8 mouse cellular contexts compared by ENCODE assay signal in the genomic region with DNA sequence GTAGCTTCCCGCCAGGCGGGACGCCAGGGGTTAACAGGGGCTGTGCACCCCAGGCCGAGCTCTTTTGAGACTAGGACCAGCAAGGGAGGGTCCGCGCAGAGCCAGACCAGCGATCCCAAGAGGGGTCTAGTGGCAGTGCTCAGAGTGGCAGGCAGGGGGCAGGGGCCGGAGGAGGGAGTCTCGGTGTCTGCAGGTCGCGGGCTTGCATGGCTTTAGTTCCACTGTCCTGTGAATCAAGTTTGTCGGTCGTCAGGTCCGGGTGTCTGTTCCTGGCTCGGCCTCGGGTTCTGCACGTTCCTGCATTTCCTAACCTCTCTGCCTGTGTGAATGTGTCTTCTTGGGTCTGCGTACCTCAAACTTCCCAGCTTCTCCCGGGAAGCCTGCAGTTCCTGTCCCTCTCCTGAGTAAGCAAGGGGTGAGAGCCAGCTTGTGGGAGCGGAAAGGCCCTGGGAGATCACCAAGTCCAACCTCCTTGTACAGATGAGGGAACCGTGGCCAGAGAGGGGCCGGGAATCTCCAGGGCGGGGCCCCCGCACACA. TPM values are rescaled to one million over a fixed set of nuclear protein-coding genes. Genes with fewer than 3 reads are reported as not detected.
DNase-seq lines count a peak whose midpoint lies in the region; ATAC-seq and TF ChIP-seq lines count a peak whose summit lies in the region.

No protein-coding gene starts in this region.

- TF ChIP-seq POLR2A in heart, adult 2 months (IDR thresholded peaks at IDR 0.05; ENCODE audit: insufficient read depth, low read depth, low read length), result no peak
- no peak for TF ChIP-seq POLR2A in kidney, adult 2 months (IDR thresholded peaks at IDR 0.05; ENCODE audit: low read depth, low read length)
- TF ChIP-seq POLR2A in spleen, adult 2 months (IDR thresholded peaks at IDR 0.05; ENCODE audit: low read depth, low read length), result no peak

- H3K4me1 ChIP-seq in heart, adult 2 months (ENCODE audit: control insufficient read depth, insufficient read depth, low read length), result peaks cover 4% of the 10 kb centered on the region
- peaks cover 17% of the 10 kb centered on the region; the same call in 1 of the 2 replicates for H3K4me1 ChIP-seq in kidney, adult 2 months (ENCODE audit: control insufficient read depth, insufficient read depth, low read length)
- H3K4me1 ChIP-seq in lung, postnatal 0 days (ENCODE audit: insufficient read depth, low read depth, low read length), result peaks cover 12% of the 10 kb centered on the region
- peaks cover 7% of the 10 kb centered on the region for H3K4me1 ChIP-seq in spleen, adult 2 months (ENCODE audit: control insufficient read depth, insufficient read depth, insufficient read length)

- no peaks in the 10 kb centered on the region for H3K79me2 ChIP-seq in heart, adult 2 months (replicated peaks; ENCODE audit: control insufficient read depth, insufficient read depth, low read length)

- intact Hi-C loops in heart, adult 2 months (cut with DNase I), result loop anchor here (1.0 to 2.0 kb wide), 3 partner anchors 63 to 103 kb away; no protein-coding TSS in a partner anchor
- intact Hi-C loops in left cerebral cortex, postnatal 36 days (cut with DNase I), result loop anchor here (1.0 to 5.0 kb wide), 3 partner anchors 36 to 91 kb away; no protein-coding TSS in a partner anchor

- peak overlapping the region; percentile 72 for H3K4me3 ChIP-seq in heart, adult 2 months
- H3K4me3 ChIP-seq in kidney, adult 2 months (ENCODE audit: insufficient read depth, low read depth, low read length), result peak overlapping the region; percentile 63
- peak overlapping the region; percentile 74 for H3K4me3 ChIP-seq in lung, postnatal 0 days (ENCODE audit: low read depth, low read length)
- H3K4me3 ChIP-seq in spleen, adult 2 months (ENCODE audit: extremely low read depth, insufficient read depth, insufficient read length), result peak overlapping the region; percentile 64

- no peaks in the 10 kb centered on the region for H3K9me3 ChIP-seq in lung, postnatal 0 days (ENCODE audit: low read length)

- H3K27ac ChIP-seq in heart, adult 2 months, result peak overlapping the region; percentile 41; the same call in 1 of the 2 replicates
- H3K27ac ChIP-seq in kidney, adult 2 months (ENCODE audit: insufficient read depth, low read depth, low read length), result peak overlapping the region; percentile 74
- H3K27ac ChIP-seq in lung, postnatal 0 days (ENCODE audit: low read length), result peak overlapping the region; percentile 64; the same call in 1 of the 2 replicates
- no peak overlapping the region for H3K27ac ChIP-seq in spleen, adult 2 months (ENCODE audit: insufficient read depth, low read length)

- peak; percentile 57 to 65 for DNase-seq in heart, adult 2 months
- DNase-seq in heart, adult 8-10 months (ENCODE audit: low spot score), result no peak
- peak; percentile 37 to 40 for DNase-seq in cerebellum, postnatal 36 days
- DNase-seq in kidney, adult 2 months, result peak; percentile 77
- peak; percentile 62 for DNase-seq in lung, postnatal 0 days (ENCODE audit: low spot score)
- peak in 1 of 2 experiments; percentile 38 for DNase-seq in spleen, adult 2 months (ENCODE audit: low read depth in 1 of 2, low spot score in 2 of 2)
- DNase-seq in left cerebral cortex, postnatal 36 days (ENCODE audit: low spot score in 2 of 2), result no peak

- peak overlapping the region; percentile 100 for H3K4me2 ChIP-seq in lung, postnatal 0 days (replicated peaks; ENCODE audit: low read depth, low read length)

- TF ChIP-seq CTCF in heart, adult 2 months (IDR thresholded peaks at IDR 0.05), result peak; percentile 68
- peak; percentile 45; the same call in 1 of the 2 replicates for TF ChIP-seq CTCF in kidney, adult 2 months (conservative IDR thresholded peaks at IDR 0.05; ENCODE audit: insufficient read depth, insufficient read length, low read depth, low read length)
- TF ChIP-seq CTCF in lung, postnatal 0 days (IDR thresholded peaks at IDR 0.05), result peak; percentile 73
- 0 out of 2 replicates have a peak, but pooled peaks have one; percentile 15 for TF ChIP-seq CTCF in spleen, adult 2 months (IDR thresholded peaks at IDR 0.05; ENCODE audit: extremely low read depth, insufficient read depth, insufficient read length, insufficient replicate concordance)

- H3K36me3 ChIP-seq in heart, adult 2 months (ENCODE audit: control insufficient read depth, insufficient read depth, low read length), result no peaks in the 10 kb centered on the region
- no peaks in the 10 kb centered on the region for H3K36me3 ChIP-seq in kidney, adult 2 months (ENCODE audit: control insufficient read depth, insufficient read depth, low read length)
- no peaks in the 10 kb centered on the region for H3K36me3 ChIP-seq in lung, postnatal 0 days (ENCODE audit: insufficient read depth, low read length)
- H3K36me3 ChIP-seq in spleen, adult 2 months (ENCODE audit: control insufficient read depth, insufficient read depth, low read length), result no peaks in the 10 kb centered on the region

- peak; percentile 61 for ATAC-seq in granulocyte monocyte progenitor cell, adult 5-6 weeks (replicated peaks; ENCODE audit: poor library complexity, severe bottlenecking)
- peak; percentile 48 for ATAC-seq in lung, postnatal 0 days

- H3K9ac ChIP-seq in heart, adult 2 months (ENCODE audit: low read depth, low read length), result peak overlapping the region; percentile 68
- H3K9ac ChIP-seq in lung, postnatal 0 days (replicated peaks; ENCODE audit: low read depth), result peak overlapping the region; percentile 66

- peaks cover 8% of the 10 kb centered on the region for H3K27me3 ChIP-seq in heart, adult 2 months (ENCODE audit: control insufficient read depth, insufficient read depth, low read length)
- H3K27me3 ChIP-seq in kidney, adult 2 months (replicated peaks; ENCODE audit: control insufficient read depth, insufficient read depth, low read length), result no peaks in the 10 kb centered on the region
- peaks cover 6% of the 10 kb centered on the region; the same call in 1 of the 2 replicates for H3K27me3 ChIP-seq in lung, postnatal 0 days (replicated peaks; ENCODE audit: insufficient read depth, low read length)
- H3K27me3 ChIP-seq in spleen, adult 2 months (ENCODE audit: control insufficient read depth, insufficient read depth, low read length), result peaks cover 10% of the 10 kb centered on the region

- TF ChIP-seq EP300 in heart, adult 2 months (IDR thresholded peaks at IDR 0.05; ENCODE audit: insufficient read depth, low read depth, low read length), result no peak
- no peak for TF ChIP-seq EP300 in lung, postnatal 0 days (IDR thresholded peaks at IDR 0.05)

- 9% methylated on average over 24 of the region's 24 CpGs for WGBS in heart, adult 2 months
- 6% methylated on average over 24 of the region's 24 CpGs for WGBS in kidney, adult 2 months
- WGBS in lung, postnatal 0 days, result 2% methylated on average over 24 of the region's 24 CpGs
- 17% methylated on average over 24 of the region's 24 CpGs for WGBS in spleen, adult 2 months

RNA-seq across cellular contexts. Expression of a gene that starts 2.3 kb away (rescaled TPM):
- 1 to 10 TPM in 1 of 2 experiments, under 1 TPM in 1; 0.86 to 1.8 TPM for total RNA-seq in heart, adult 2 months (2021)
- polyA plus RNA-seq in heart, adult 2 months (2012; rRNA removed), result 3.1 and 3.8 TPM in 2 replicates
- total RNA-seq in heart, adult 8-10 months (2022), result 1 to 10 TPM; 1.1 to 1.5 (median 1.4) TPM
- total RNA-seq in granulocyte monocyte progenitor cell, adult 5-6 weeks (2014; fragmentation: Nextera tagmentation), result 0.32 TPM in 2 replicates
- 0.10 and 0.60 TPM in 2 replicates for total RNA-seq in granulocyte monocyte progenitor cell, adult 5-6 weeks (2017)
- 23.1 and 31.7 TPM in 2 replicates for polyA plus RNA-seq in kidney, adult 2 months (2012; rRNA removed)
- 7.2 and 9.1 TPM in 2 replicates for polyA plus RNA-seq in lung, postnatal 0 days (2015; fragmentation: Nextera tagmentation; extraction: Ambion mirVana)
- 9.1 and 10.2 TPM in 2 replicates for polyA plus RNA-seq in spleen, adult 2 months (2012; rRNA removed)
- total RNA-seq in left cerebral cortex, postnatal 36 days (2021), result 1 to 10 TPM; 2.2 to 4.3 TPM

RNA-seq across cellular contexts. Expression of a gene that starts 44.1 kb away (rescaled TPM):
- not detected for total RNA-seq in heart, adult 2 months (2021)
- polyA plus RNA-seq in heart, adult 2 months (2012; rRNA removed), result not detected in 2 replicates
- not detected for total RNA-seq in heart, adult 8-10 months (2022)
- total RNA-seq in granulocyte monocyte progenitor cell, adult 5-6 weeks (2014; fragmentation: Nextera tagmentation), result not detected in 2 replicates
- not detected in 2 replicates for total RNA-seq in granulocyte monocyte progenitor cell, adult 5-6 weeks (2017)
- polyA plus RNA-seq in kidney, adult 2 months (2012; rRNA removed), result 187 and 263 TPM in 2 replicates
- polyA plus RNA-seq in lung, postnatal 0 days (2015; fragmentation: Nextera tagmentation; extraction: Ambion mirVana), result not detected in 2 replicates
- 0.18 and 0.19 TPM in 2 replicates for polyA plus RNA-seq in spleen, adult 2 months (2012; rRNA removed)
- not detected for total RNA-seq in left cerebral cortex, postnatal 36 days (2021)

Comparison
In these comparisons a context has a peak if more than half of its experiments do, and no peak if none do; other contexts are left out.
1. DNase-seq: peak in heart, adult 2 months (2 of 2), cerebellum, postnatal 36 days (2 of 2), kidney, adult 2 months (single experiment) and lung, postnatal 0 days (single experiment); none in heart, adult 8-10 months (single experiment) and left cerebral cortex, postnatal 36 days (0 of 2).
2. CTCF ChIP-seq: peak in every context shown above with its lines; median percentile 73 in lung, postnatal 0 days; 68 in heart, adult 2 months; 45 in kidney, adult 2 months; 15 in spleen, adult 2 months.
3. Peak in every context shown above with its lines, with median percentiles within 50 percentile points of each other: H3K4me3 ChIP-seq.